20 mouse cellular contexts compared by ENCODE assay signal in the genomic region with DNA sequence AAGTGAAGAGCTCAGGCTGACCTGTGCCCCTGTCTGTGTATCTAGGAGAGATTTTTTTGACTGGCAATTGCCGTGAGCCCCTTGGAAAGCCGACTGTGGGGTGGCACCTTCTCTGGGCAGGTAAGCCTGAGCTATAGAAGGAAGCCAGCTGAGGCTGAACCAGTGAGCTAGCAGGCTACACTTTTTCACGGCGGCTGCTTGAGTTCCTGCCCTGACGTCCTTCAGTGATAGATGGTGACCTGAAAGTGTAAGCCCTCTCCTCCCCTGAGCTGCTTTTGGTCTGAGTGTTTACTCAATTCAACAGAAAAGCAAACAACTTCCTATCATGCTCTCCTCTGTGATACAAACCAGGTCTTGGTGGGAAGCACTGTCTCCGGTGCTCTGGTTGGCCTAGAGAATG.
DNase-seq lines count a peak whose midpoint lies in the region; ATAC-seq lines count a peak whose summit lies in the region.
"Had no signal": no experiment of that assay in that cellular context is flagged by ENCODE, and none has a peak within 500 bp of the region (broad histone marks: within the 10 kb centered on the region; RNA-seq: fewer than 3 reads in every experiment).

No protein-coding gene starts in this region.

- H3K36me3 ChIP-seq in heart, embryonic 12.5 days: no peaks in the 10 kb centered on the region
- no peaks in the 10 kb centered on the region for H3K36me3 ChIP-seq in lung, embryonic 16.5 days (ENCODE audit: control insufficient read depth, insufficient read depth, low read length)
- H3K36me3 ChIP-seq in intestine, embryonic 16.5 days (ENCODE audit: control insufficient read depth, insufficient read depth, low read length): no peaks in the 10 kb centered on the region
- no peaks in the 10 kb centered on the region for H3K36me3 ChIP-seq in hindbrain, embryonic 16.5 days (ENCODE audit: control insufficient read depth, insufficient read depth, low read length)
- H3K36me3 ChIP-seq: embryonic facial prominence, embryonic 13.5 days; limb, embryonic 10.5 days; liver, embryonic 12.5 days; neural tube, embryonic 12.5 days had no signal

- WGBS in heart, embryonic 12.5 days: 23% methylated on average over 6 of the region's 6 CpGs
- WGBS in lung, embryonic 16.5 days: 21% methylated on average over 6 of the region's 6 CpGs
- 31% methylated on average over 6 of the region's 6 CpGs for WGBS in intestine, embryonic 16.5 days
- 81% methylated on average over 6 of the region's 6 CpGs for WGBS in hindbrain, embryonic 16.5 days

- H3K4me2 ChIP-seq in heart, embryonic 12.5 days: no peak overlapping the region
- H3K4me2 ChIP-seq in lung, embryonic 16.5 days (ENCODE audit: low read depth, low read length): no peak overlapping the region
- no peak overlapping the region for H3K4me2 ChIP-seq in intestine, embryonic 16.5 days (ENCODE audit: low read depth, low read length)
- no peak overlapping the region for H3K4me2 ChIP-seq in hindbrain, embryonic 16.5 days (ENCODE audit: low read length)
- H3K4me2 ChIP-seq: embryonic facial prominence, embryonic 13.5 days; liver, embryonic 12.5 days; neural tube, embryonic 12.5 days had no signal

- peak; percentile 21; the same call in 1 of the 2 replicates for ATAC-seq in heart, embryonic 12.5 days (ENCODE audit: insufficient number of reproducible peaks, low FRiP score)
- peak; percentile 11; the same call in 1 of the 2 replicates for ATAC-seq in lung, embryonic 16.5 days (ENCODE audit: low read depth)
- ATAC-seq in intestine, embryonic 16.5 days: 0 out of 2 replicates have a peak, but pooled peaks have one; percentile 8
- no peak for ATAC-seq in hindbrain, embryonic 16.5 days
- ATAC-seq: activated CD4-positive, CD25-positive, alpha-beta regulatory T cell, adult 4 months; forebrain, embryonic 16.5 days; liver, embryonic 12.5 days; Patski had no signal

- 0 out of 2 replicates have a peak overlapping the region, but pooled peaks have one; percentile 10 for H3K9ac ChIP-seq in heart, embryonic 12.5 days
- H3K9ac ChIP-seq in lung, embryonic 16.5 days (ENCODE audit: low read length): no peak overlapping the region
- no peak overlapping the region for H3K9ac ChIP-seq in intestine, embryonic 16.5 days (ENCODE audit: low read depth, low read length)
- H3K9ac ChIP-seq in hindbrain, embryonic 16.5 days (ENCODE audit: low read depth, low read length): no peak overlapping the region
- H3K9ac ChIP-seq: embryonic facial prominence, embryonic 13.5 days; liver, embryonic 12.5 days; neural tube, embryonic 12.5 days had no signal

- H3K4me1 ChIP-seq in heart, embryonic 12.5 days (replicated peaks): peaks cover 56% of the 10 kb centered on the region
- H3K4me1 ChIP-seq in lung, embryonic 16.5 days (replicated peaks; ENCODE audit: control insufficient read depth, insufficient read depth, low read length): peaks cover 16% of the 10 kb centered on the region
- H3K4me1 ChIP-seq in intestine, embryonic 16.5 days (ENCODE audit: control insufficient read depth, insufficient read depth, low read length): peaks cover 20% of the 10 kb centered on the region
- peaks cover 4% of the 10 kb centered on the region; the same call in 1 of the 2 replicates for H3K4me1 ChIP-seq in hindbrain, embryonic 16.5 days (ENCODE audit: control insufficient read depth, insufficient read depth, low read depth, low read length)

- intact Hi-C loops in heart, postnatal 25 days (cut with DNase I): loop anchor here (2.0 kb wide), 1 partner anchor 14 kb away; no protein-coding TSS in a partner anchor

- no peak overlapping the region for H3K4me3 ChIP-seq in heart, embryonic 12.5 days
- no peak overlapping the region for H3K4me3 ChIP-seq in lung, embryonic 16.5 days (ENCODE audit: low read length)
- no peak overlapping the region for H3K4me3 ChIP-seq in intestine, embryonic 16.5 days (ENCODE audit: low read length)
- no peak overlapping the region for H3K4me3 ChIP-seq in hindbrain, embryonic 16.5 days (ENCODE audit: low read length)
- H3K4me3 ChIP-seq: embryonic facial prominence, embryonic 13.5 days; left cerebral cortex, adult 2 months; limb, embryonic 10.5 days; liver, embryonic 12.5 days; neural tube, embryonic 12.5 days had no signal

- H3K27ac ChIP-seq in heart, embryonic 12.5 days (ENCODE audit: poor library complexity, severe bottlenecking): peak overlapping the region; percentile 67
- H3K27ac ChIP-seq in lung, embryonic 16.5 days (ENCODE audit: low read length): no peak overlapping the region
- H3K27ac ChIP-seq in intestine, embryonic 16.5 days (ENCODE audit: low read length): no peak overlapping the region
- H3K27ac ChIP-seq in hindbrain, embryonic 16.5 days (ENCODE audit: low read depth, low read length): no peak overlapping the region
- H3K27ac ChIP-seq: embryonic facial prominence, embryonic 13.5 days; limb, embryonic 10.5 days; liver, embryonic 12.5 days; neural tube, embryonic 12.5 days had no signal

- no peak for DNase-seq in heart, postnatal 25 days (ENCODE audit: low spot score)
- DNase-seq in lung, postnatal 14 days: no peak
- no peak for DNase-seq in left cerebral cortex, adult 11 months (ENCODE audit: low spot score)
- DNase-seq: adrenal gland, postnatal 25 days; cerebellum, adult 9-10 months; kidney, postnatal 10 days; lung, postnatal 10 days; spleen, adult 18-20 months had no signal

- no peaks in the 10 kb centered on the region for H3K27me3 ChIP-seq in heart, embryonic 12.5 days (replicated peaks)
- H3K27me3 ChIP-seq in lung, embryonic 16.5 days (ENCODE audit: control insufficient read depth, insufficient read depth, low read depth, low read length): no peaks in the 10 kb centered on the region
- no peaks in the 10 kb centered on the region for H3K27me3 ChIP-seq in intestine, embryonic 16.5 days (replicated peaks; ENCODE audit: control insufficient read depth, insufficient read depth, low read length)
- no peaks in the 10 kb centered on the region for H3K27me3 ChIP-seq in hindbrain, embryonic 16.5 days (replicated peaks; ENCODE audit: control insufficient read depth, insufficient read depth, low read length)
- H3K27me3 ChIP-seq: embryonic facial prominence, embryonic 13.5 days; liver, embryonic 12.5 days; neural tube, embryonic 12.5 days; Patski had no signal

- H3K9me3 ChIP-seq in heart, embryonic 12.5 days (replicated peaks): no peaks in the 10 kb centered on the region
- H3K9me3 ChIP-seq in lung, embryonic 16.5 days (ENCODE audit: control insufficient read depth, low read length): no peaks in the 10 kb centered on the region
- H3K9me3 ChIP-seq in intestine, embryonic 16.5 days (ENCODE audit: control insufficient read depth, low read length): no peaks in the 10 kb centered on the region
- H3K9me3 ChIP-seq in hindbrain, embryonic 16.5 days (ENCODE audit: control insufficient read depth, low read length): no peaks in the 10 kb centered on the region
- H3K9me3 ChIP-seq: embryonic facial prominence, embryonic 13.5 days; limb, embryonic 10.5 days; liver, embryonic 12.5 days; neural tube, embryonic 12.5 days had no signal
